Mouse (Mus musculus): ENCODE results near the gene Rtf1.

Rtf1 gene

DNA sequence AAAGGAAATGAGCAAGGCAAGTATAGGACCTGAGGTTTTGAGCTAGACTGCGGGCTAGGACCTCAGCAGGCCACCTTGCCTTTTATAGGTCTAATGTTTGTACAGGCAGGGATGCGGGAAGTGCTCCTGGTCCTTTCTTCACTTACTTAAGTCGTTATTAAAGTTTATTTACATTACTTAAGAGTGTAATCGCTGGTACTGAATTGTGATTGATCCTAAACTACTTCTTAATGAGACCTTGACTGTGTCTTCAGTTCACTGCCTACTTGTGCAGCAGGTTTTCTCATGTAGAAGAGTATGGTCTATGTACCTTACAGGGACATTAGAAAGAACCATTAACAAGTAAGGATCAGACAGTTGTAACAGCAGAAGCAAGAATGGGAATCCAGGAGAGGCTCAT is 55.9 kb downstream of the Rtf1 start:
- no peak for DNase-seq (ENCODE audit: low read depth, low spot score)

DNA sequence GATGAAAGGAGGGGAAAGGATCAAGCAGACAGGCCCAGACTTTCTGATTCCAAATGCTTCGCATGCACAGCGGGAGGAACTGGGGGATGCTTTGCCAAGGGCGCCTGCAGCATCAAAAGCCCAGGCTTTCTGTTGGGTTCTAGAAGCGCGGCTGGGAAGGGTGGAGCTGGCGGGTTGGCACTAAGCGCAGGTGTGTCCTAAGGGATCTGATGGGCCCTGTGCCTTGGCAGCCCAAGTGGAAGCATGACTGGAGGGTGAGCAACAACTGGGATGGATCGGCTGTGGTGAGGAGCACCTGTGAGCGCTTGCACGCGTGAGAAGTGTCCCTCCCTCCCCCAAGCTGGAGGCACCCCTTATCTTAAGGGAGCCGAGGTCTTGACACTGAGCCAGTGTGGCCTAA is 62.3 kb downstream of the Rtf1 start:
- no peak for DNase-seq (ENCODE audit: low read depth, low spot score)

DNA sequence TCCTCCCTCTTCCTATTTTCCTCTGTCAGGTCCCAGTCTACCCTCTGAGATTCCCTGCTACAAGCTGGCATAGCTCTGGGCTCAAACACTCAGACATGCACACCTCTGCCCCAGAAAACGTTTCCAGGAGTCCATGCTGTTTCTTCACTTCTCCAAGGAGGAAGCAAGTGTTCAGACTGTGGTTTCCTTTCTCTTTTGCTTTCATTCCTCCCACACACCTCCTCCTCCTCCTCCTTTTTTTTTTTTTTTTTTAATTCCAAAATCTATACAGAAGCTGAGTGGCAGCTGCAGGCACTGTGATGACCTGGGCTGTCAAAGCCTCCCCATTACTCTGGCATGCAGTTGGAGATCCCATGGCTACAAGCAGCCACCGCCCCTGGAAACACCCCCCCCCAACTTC is 65.7 kb downstream of the Rtf1 start:
- no peak for DNase-seq (ENCODE audit: low read depth, low spot score)

DNA sequence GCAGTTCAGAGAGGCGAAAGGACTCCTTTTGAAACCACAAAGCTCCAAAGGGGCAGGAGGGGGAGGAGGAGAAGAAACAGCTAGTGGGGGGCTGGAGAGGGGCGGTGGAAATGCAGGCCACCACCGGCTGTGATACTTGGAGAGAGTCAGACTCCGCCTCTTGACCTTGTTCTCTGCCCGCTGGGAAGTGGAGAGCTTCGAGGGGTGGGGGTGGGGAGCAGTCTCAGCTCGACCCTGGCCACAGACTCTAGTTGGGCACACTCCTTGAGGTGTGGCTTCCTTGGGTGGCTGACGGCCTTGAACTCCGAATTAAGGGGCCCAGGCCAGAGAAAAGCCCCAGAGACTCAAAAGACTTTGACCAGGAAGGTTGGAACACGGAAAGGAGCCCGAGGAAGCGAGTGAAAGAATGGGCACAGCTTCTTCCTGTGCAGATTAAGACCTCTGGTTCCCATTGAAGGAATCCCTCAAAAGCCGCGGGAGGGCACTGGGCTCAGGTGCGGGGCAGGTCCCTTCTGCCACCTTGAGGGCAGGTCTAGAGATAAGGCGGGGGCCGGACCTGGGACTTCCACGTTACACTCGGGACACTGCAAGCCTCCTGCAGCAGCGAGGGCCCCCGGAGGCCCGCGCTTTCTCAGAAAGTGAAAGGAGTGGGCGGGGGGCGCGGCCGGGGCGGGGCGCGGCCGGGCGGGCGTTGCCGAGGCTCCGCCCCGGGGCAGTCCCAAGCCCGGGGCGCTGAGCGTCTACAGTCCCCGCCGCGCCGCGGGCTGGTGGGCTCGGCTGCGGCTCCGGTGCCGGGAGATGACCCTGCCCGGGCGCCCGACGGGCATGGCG is 66.9 kb downstream of the Rtf1 start, which contains the start of gene Itpka:
Gene Itpka, plus strand, starts transcription at position 757 of the 831 bp plus-strand sequence.
- no peak for DNase-seq (ENCODE audit: low read depth, low spot score)

DNA sequence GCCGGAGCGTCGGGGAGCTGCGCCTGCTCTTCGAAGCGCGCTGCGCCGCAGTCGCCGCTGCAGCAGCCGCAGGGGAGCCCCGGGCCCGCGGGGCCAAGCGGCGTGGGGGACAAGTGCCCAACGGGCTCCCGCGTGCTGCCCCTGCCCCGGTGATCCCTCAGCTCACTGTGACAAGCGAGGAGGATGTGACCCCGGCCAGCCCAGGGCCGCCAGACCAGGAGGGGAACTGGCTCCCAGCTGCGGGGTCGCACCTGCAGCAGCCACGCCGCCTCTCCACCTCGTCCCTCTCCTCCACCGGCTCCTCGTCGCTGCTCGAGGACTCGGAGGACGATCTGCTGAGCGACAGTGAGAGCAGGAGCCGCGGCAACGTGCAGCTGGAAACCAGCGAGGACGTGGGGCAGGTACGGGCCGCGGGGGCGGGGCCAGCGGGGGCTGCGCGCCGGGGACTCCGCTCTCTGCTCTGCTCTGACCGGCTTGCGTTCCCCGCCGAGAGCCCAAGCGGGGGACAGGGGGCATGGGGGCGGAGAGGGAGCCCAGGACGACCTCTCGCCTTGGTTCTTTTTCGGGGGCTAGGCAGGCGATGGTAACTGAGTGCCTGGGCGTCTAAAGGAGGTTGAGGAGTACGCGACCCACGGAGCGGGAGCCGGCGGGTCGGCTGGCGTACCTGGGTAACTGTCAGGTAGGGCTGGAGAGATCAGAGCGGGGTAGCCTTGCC is 67.8 kb downstream of the Rtf1 start:
- DNase-seq (ENCODE audit: low read depth, low spot score): no peak

DNA sequence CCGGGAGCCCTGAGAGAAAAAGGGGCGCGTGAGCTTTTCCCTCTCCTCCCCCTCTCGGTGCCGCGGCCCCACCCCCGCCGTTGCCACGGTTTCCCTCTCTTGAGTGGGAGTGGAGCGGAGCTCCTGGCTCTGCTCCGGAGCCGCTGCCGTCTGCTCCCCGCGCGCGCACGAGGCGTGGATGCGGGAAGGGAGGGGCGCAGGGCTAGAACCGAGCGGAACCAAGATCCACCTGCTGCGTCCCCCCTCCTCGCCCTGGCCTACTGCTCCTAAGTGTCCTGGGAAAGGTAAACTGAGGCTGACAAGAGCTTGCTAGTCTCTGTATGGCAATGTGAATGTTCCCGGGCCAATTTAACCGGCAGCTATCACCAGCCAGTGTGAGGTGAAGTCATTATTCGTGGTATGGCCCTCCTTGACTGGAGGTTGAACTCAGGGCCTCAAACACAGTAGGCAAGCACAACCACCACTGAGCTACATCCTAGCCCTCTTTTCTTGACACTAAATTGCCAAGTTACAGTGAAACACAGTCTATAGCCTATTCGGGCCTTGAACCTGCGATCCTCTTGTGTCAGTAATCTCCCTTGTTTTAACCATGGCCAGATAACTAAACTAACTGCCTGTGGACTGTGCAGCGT is 68.4 kb downstream of the Rtf1 start:
- DNase-seq (ENCODE audit: low read depth, low spot score): no peak

DNA sequence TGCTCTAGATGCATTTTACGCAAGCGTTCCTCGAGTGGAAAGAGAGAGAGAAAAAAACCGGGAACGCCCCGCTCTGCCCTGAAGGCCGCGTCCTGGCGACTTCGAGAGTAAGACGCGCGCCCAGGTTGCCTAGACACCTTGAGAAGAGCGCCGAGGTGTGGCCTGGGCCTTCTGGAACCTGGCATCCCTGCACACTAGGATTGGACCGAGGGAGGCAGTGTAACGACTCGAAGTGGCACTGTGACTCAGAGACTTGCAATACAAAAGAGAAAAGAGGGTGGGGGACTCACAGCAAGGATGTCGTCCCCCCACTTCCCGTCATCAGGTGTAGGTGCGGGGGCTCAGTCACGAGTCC is 68.9 kb downstream of the Rtf1 start:
- DNase-seq (ENCODE audit: low read depth, low spot score): no peak

DNA sequence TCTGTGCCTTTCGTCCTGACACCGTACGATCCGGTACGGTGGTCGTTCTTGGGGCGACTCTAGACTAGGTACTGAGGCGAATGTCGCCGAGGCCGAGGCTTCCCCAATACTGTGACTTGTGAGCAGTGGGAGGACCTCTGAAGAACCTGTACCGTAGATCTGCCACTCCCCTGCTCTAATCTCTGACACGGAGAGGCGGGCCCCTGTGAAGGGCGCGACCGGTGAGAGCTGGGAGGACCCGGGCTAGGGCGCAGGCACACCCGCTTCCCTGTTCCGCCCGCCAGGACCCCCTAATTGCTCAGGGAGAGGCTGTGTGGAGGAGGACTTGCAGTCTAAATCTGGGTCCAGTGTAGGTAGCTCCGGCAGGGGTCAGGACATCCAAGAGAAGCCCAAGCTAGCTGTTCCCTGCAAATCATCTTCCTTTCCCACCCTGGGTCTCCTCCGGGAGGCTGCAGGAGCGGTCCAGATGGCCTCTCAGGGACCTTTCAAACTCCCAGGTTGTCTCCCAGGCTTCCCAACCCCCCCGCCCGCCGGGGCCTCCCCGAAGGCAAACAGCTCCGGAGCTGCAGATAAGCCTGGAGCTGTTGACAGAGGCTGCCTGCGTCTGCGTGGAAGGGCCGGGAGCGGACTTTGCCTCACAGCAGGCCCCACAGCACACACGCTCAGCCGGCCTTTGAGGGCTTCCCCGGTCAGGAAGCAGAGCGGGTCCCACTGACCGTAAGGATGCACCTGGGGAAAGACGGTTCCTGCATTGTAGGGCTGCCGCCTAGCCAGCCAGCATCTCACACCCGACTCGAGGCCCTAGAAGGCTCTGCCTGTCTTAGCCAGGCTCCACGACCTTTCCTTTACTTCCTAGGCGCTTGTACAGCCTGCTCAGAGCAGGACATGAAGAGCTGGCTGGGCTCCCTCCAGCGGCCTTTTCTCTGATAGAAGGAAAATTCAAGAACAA is 69.6 kb downstream of the Rtf1 start:
- DNase-seq (ENCODE audit: low read depth, low spot score): no peak

DNA sequence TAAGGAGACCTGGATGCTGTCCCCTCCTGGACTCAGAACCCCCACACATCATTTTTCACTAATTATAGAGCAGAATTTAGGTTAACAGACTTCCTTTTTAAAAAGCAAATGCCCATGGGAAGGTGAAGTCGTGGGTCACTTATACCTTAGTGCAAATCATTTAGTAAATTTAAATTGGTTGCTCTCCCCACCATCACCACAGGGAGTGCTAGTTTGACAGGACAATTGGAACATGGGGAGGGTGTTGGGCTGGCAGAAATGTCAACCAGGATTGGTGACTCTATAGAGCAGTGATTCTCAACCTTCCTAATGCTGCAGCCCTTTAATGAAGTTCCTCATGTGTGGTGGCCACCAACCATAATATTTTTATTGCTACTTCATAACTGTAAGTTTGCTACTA is 70.4 kb downstream of the Rtf1 start:
- no peak for DNase-seq (ENCODE audit: low read depth, low spot score)

DNA sequence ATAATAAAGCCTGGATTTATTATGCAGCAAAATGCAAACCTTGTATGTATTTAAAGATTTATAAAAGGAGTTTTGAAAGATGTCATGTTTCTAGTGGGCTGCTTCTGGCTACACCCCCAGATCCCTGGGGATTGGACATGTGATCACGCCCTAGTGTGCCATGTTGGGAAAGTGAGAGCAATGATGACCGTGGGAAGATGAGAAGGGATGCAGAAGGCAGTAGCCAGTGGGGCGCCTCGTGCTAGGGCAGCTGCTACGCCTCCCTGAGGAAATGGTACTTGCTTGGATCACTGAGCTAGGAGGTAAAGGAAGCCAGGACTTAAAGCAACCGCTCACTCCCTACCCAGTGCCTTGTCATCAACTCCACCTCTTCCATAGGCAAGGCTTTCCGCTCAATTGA is 72.7 kb downstream of the Rtf1 start:
- DNase-seq (ENCODE audit: low read depth, low spot score): peak; percentile 89

DNA sequence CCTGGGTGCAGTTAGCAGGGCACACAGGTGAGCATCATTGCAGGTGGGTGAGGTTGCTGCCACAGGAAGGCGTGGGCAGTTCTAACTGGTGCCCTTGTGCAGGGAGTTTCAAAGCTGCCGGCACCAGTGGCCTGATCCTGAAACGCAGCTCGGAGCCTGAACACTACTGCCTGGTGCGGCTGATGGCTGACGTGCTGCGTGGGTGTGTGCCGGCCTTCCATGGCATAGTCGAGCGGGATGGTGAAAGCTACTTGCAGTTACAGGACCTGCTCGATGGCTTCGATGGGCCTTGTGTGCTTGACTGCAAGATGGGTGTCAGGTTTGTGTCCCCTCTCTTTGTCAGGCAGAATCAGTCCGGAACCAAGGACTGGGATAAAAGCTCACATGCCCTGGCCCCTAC is 74.4 kb downstream of the Rtf1 start:
- DNase-seq (ENCODE audit: low read depth, low spot score): no peak

DNA sequence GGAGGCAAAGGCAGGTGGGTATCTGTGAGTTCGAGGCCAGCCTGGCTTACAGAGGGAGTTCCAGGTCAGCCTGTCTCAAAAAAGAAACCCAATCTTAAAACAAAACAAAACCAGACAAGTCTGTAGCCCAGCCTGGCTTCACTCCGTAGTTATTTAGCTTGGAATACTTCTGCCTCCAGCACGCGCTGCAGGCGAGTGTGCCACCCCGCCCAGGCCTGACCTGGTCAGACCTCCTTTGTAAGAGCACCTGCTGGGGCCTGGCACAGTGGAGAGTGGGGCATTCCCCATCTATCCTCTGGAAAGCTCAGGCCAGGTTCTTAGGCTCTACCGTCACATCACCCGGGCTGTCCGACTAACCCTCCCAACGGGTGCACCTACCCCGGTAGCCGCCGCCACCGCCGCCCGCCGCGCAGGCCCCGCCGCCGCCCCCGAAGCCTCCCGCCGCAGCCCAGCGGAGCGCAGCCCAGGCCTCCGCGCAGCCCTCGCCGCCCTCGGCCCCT is 82.8 kb downstream of the Rtf1 start:
- no peak for DNase-seq (ENCODE audit: low read depth, low spot score)

DNA sequence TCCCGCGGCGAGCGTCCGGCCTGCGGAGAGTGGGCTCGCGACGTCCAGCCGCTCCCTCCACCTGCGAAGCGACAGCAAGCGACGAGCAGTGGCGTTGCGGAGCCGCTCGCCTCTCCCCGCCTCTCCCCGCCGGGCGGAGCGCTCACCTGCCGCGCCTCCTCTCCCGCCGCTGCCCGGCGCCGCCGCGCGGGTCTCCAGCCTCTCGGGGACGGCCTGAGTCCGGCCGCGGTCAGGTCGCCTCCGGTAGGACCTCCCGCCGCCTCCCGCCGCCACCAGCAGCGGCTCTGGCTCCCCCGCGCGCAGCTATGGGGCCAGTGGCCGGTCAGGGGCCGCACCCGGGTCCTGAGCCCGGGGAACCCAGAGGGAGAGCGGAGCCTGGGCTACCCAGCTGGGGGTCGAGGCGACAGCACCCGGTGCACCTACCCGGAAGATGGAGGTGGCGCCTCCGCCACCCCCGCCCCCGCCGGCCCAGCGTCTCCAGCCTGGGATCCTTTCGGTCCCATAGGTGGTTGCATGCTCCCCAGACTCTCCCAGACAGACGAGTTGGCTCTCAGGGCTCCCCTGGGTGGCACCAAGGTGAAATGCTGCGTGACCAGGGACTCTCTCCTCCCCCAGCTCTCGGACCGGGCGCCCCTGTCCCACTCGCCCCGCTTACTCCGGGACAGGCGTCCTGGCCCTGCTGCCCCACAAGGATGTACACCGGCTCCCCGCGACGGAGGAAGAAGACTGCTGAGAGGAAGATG is 83.4 kb downstream of the Rtf1 start:
- DNase-seq (ENCODE audit: low read depth, low spot score): no peak

DNA sequence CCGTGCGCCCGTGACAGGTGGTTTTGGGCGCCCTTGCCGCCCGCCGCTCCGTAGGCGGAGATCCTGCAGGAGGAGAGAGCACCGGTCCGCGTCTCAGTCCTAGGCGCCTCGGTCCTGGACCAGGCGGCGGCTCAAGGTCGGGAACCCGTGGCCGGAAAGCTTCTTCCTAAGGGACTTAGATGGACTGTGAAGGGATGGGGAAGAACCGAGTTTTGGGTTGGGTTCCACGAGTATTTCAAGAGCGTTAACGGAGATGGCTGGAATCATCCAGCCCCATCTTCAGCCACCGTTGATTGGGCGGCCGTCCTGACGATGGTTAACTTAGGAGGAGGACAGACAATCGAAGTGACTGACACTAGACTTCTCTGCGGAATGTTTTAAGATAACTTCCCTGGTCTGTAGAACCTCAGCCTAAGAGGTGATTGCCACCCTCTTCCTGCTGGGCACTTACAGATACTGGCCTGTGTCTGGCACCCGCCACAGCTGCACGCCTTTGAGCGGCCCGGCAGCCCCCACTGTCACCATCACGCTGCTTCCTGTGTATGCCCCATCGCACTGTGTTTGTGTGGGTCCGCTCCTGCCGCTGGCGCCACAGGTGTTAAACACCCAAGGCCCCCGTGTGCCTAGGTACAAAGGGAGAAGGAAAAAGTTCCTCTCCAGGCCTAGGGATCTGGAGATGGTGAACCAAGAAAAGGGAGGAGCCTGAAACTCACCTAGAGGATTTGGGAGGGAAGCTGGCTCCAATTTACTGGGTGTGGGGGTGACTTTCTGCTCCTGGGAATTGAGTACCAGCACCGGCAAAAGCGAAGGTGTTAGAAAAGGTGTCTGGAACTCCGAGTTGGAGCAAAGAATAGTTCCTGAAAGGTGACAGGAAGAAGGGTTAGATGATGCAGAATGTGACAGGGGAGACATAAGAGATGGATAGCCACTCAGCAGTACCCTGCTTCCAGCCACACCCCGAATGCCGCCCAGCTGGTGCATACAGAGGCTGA is 84.3 kb downstream of the Rtf1 start:
- DNase-seq (ENCODE audit: low read depth, low spot score): no peak

DNA sequence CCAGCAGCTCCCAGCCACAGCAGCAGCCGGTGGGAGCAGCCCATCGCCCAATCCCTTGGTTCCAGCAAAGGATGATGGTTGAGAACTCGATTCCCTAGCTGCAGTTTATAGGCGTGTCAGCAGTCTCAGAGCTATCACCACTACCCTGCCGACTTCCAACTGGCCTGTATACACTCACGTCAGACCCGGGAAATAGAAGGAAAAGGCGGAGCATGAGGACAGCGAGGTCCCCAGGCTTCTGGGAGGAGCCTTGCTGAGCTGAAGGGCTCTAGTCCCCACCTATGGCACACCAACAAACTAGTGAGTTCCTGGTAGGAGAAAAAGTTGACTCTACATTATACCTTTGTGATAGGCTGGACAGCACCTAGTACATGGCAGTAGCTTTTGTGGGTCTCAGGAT is 85.4 kb downstream of the Rtf1 start, which contains the start of gene Ltk:
Gene Ltk, minus strand, starts transcription at position 181 of the 400 bp plus-strand sequence.
- no peak for DNase-seq (ENCODE audit: low read depth, low spot score)

DNA sequence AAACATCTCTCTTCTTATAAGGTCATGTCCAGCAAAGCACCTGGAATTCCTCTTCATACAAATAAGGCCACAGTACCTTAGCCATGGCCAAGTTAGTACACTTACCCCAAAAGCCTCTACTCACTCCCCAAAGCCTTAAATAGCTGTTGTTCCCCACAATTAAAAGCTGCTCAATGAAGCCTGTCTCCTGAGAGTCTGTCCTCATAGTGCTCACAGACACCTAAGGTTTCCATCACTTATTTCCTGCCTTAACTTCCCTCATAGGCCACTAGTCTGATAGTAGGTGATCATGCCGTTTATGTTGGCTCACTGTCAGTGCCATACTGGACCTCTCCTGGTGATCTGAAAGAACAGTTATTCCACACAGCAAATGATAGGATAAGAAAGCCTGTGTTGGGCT is 87.4 kb downstream of the Rtf1 start:
- no peak for DNase-seq (ENCODE audit: low read depth, low spot score)

DNA sequence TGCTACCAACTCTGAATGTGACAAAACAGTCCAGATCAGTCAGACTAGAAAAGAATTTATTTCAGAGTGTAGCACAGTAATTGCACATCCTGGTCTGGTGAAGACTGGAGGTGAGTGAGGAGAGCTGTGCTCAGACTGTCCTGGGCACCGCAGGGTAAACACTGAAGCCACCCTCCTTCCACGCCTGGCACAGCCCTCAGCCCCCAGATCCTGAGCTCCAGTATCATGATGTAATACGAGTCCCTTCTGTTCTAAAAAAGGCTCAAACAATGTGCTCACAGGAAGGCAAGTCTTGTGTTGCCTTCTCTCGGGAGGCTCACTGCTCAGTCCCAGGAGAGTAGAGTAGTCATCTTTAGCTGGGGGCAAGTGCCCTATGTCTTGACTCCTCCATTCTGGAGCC is 89.1 kb downstream of the Rtf1 start:
- DNase-seq (ENCODE audit: low read depth, low spot score): no peak

DNA sequence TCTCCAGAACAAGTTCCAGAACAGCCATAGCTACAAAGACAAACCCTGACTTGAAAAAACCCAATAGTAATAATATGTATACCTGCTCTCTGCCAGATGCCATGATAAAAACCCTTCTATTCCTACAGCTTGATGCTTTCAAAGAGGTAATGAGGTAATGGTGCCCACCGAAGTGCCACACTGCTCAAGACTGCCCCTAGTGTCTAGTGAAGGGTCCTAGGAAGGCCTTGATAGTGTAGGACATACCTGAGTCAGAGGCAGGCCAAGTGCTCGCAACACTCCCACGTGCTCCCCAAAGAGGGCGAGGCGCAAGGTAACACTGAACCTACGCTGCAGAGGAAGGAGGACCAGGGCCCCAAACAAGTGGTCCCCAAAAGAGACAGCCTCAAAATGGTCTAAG is 92.4 kb downstream of the Rtf1 start:
- DNase-seq (ENCODE audit: low read depth, low spot score): no peak
